Comparison of ENCODE assay signal across 22 mouse cellular contexts in genomic region chr3:110626326-110626725, GRCm38 (mm10).
DNase-seq lines count a peak whose midpoint lies in the region; ATAC-seq lines count a peak whose summit lies in the region.
"Had no signal": no experiment of that assay in that cellular context is flagged by ENCODE, and none has a peak within 500 bp of the region (broad histone marks: within the 10 kb centered on the region; RNA-seq: fewer than 3 reads in every experiment).

No protein-coding gene starts in this region.

- 38% methylated on average over 3 of the region's 3 CpGs for WGBS in kidney, embryonic 15.5 days
- 80% methylated on average over 3 of the region's 3 CpGs for WGBS in limb, embryonic 10.5 days

- no peak overlapping the region for H3K4me3 ChIP-seq in kidney, embryonic 15.5 days (replicated peaks)
- H3K4me3 ChIP-seq in limb, embryonic 10.5 days = no peak overlapping the region
- H3K4me3 ChIP-seq: embryonic facial prominence, embryonic 15.5 days; forebrain, embryonic 10.5 days; heart, embryonic 15.5 days; hindbrain, embryonic 10.5 days; limb, embryonic 15.5 days; neural tube, embryonic 12.5 days had no signal

- H3K27me3 ChIP-seq in kidney, embryonic 15.5 days = peaks cover 3% of the 10 kb centered on the region; the same call in 1 of the 2 replicates
- H3K27me3 ChIP-seq in limb, embryonic 10.5 days (ENCODE audit: low read depth, poor library complexity, severe bottlenecking) = no peaks in the 10 kb centered on the region
- H3K27me3 ChIP-seq: CH12.LX; embryonic facial prominence, embryonic 15.5 days; heart, embryonic 15.5 days; limb, embryonic 15.5 days; neural tube, embryonic 12.5 days had no signal

- DNase-seq in adrenal gland, adult 2 months = peak; percentile 56
- DNase-seq in adrenal gland, postnatal 4 days (ENCODE audit: low spot score in 2 of 2) = no peak
- no peak for DNase-seq in kidney, postnatal 14 days
- peak; percentile 2 for DNase-seq in ovary, postnatal 10 days (ENCODE audit: low spot score)
- DNase-seq in ovary, postnatal 14 days (ENCODE audit: low spot score) = no peak
- no peak for DNase-seq in limb, embryonic 10.5 days (ENCODE audit: low spot score)
- no peak for DNase-seq in cerebellum, postnatal 4 days (ENCODE audit: low spot score in 2 of 2)
- DNase-seq: cerebellum, adult 18-20 months; gastrocnemius, postnatal 10 days; heart, adult 18-20 months; kidney, adult 2 months; liver, postnatal 0 days; right cerebral cortex, postnatal 14 days; thymus, postnatal 25 days had no signal

- H3K9ac ChIP-seq in kidney, embryonic 15.5 days = no peak overlapping the region
- H3K9ac ChIP-seq: embryonic facial prominence, embryonic 15.5 days; heart, embryonic 15.5 days; limb, embryonic 15.5 days; liver, postnatal 0 days; neural tube, embryonic 12.5 days had no signal

- H3K9me3 ChIP-seq in kidney, embryonic 15.5 days (replicated peaks) = no peaks in the 10 kb centered on the region
- H3K9me3 ChIP-seq in limb, embryonic 10.5 days (replicated peaks) = no peaks in the 10 kb centered on the region
- H3K9me3 ChIP-seq: embryonic facial prominence, embryonic 15.5 days; forebrain, embryonic 10.5 days; heart, embryonic 15.5 days; hindbrain, embryonic 10.5 days; limb, embryonic 15.5 days; neural tube, embryonic 12.5 days had no signal

- no peaks in the 10 kb centered on the region for H3K36me3 ChIP-seq in kidney, embryonic 15.5 days
- no peaks in the 10 kb centered on the region for H3K36me3 ChIP-seq in limb, embryonic 10.5 days
- H3K36me3 ChIP-seq: embryonic facial prominence, embryonic 15.5 days; forebrain, embryonic 10.5 days; heart, embryonic 15.5 days; hindbrain, embryonic 10.5 days; limb, embryonic 15.5 days; neural tube, embryonic 12.5 days had no signal

- no peak overlapping the region for H3K27ac ChIP-seq in kidney, embryonic 15.5 days
- no peak overlapping the region for H3K27ac ChIP-seq in limb, embryonic 10.5 days
- H3K27ac ChIP-seq: embryonic facial prominence, embryonic 15.5 days; forebrain, embryonic 10.5 days; heart, embryonic 15.5 days; hindbrain, embryonic 10.5 days; limb, embryonic 15.5 days; neural tube, embryonic 12.5 days had no signal

- H3K4me1 ChIP-seq in kidney, embryonic 15.5 days = no peaks in the 10 kb centered on the region
- H3K4me1 ChIP-seq in limb, embryonic 10.5 days = no peaks in the 10 kb centered on the region
- H3K4me1 ChIP-seq: embryonic facial prominence, embryonic 15.5 days; forebrain, embryonic 10.5 days; heart, embryonic 15.5 days; hindbrain, embryonic 10.5 days; limb, embryonic 15.5 days; neural tube, embryonic 12.5 days had no signal

- ATAC-seq in kidney, embryonic 15.5 days (replicated peaks; ENCODE audit: low FRiP score) = peak; percentile 73; the same call in 1 of the 2 replicates
- ATAC-seq: liver, postnatal 0 days had no signal

- H3K4me2 ChIP-seq in kidney, embryonic 15.5 days = no peak overlapping the region
- H3K4me2 ChIP-seq: embryonic facial prominence, embryonic 15.5 days; heart, embryonic 15.5 days; limb, embryonic 15.5 days; neural tube, embryonic 12.5 days had no signal

Comparison
In these comparisons a context has a peak if more than half of its experiments do, and no peak if none do; other contexts are left out.
1. DNase-seq: peak in adrenal gland, adult 2 months (single experiment) and ovary, postnatal 10 days (single experiment); none in adrenal gland, postnatal 4 days (0 of 2), kidney, postnatal 14 days (single experiment), ovary, postnatal 14 days (single experiment), limb, embryonic 10.5 days (single experiment) and cerebellum, postnatal 4 days (0 of 2).